Mouse (Mus musculus) lung, adult 2 months (tissue): ENCODE data around the gene Dab1.

Experiments used
- CTCF ChIP-seq: fragments of 200-500 bp; IDR thresholded peaks from 2 replicates; pipeline ENCODE4 v1.5.1; 2011; ENCODE audit warnings: mild to moderate bottlenecking, low read length, control low read depth; ENCODE audit not compliant: insufficient read depth
- POLR2A ChIP-seq: fragments of 200-500 bp; IDR thresholded peaks from 2 replicates; pipeline ENCODE4 v1.6.1; 2011; ENCODE audit warnings: low read depth, mild to moderate bottlenecking, control low read depth, low read length, borderline replicate concordance; ENCODE audit errors: extremely low read depth

GRCm38 (mm10) chr4:104782346-104782745 is 1163.2 kb downstream of the Dab1 start:
- TF ChIP-seq POLR2A (no peak), CTCF (no peak)
